Mouse (Mus musculus) ZHBTc4 (cell line): ENCODE measurements at regions not wholly inside any gene's neighbourhood (a gene's known extent, or its start where the extent isn't known, plus 50 kb on each side); places are given as distances from the start of the nearest gene placed in this dataset.
A peak's percentile ranks its signal among the peaks of the same experiment; 100 is the strongest.

Experiments used
- DNase-seq: peaks from one replicate; pipeline ENCODE4 v3.0.0-alpha.2; 2011; ENCODE audit warnings: low read depth, low spot score

DNA sequence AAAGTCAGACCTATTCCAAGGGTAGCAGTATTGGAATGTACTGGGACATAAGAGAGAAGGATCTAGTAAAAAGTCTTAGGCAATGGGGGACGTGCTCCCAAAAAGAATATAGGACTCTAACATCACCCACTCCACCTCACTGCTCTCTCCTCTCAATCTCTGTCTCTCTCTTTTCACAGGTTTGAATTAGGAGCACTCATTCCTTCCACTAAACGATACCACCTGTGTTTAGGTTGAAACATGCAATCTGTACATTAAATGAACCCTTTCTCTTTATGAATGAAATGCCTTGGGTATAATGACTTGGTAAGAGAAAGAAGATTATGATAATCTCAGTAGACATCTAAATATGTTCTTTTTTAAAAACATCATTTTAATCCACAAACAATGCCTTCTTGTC lies 129.4 kb downstream of the Zpld1 start:
- no peak for DNase-seq

DNA sequence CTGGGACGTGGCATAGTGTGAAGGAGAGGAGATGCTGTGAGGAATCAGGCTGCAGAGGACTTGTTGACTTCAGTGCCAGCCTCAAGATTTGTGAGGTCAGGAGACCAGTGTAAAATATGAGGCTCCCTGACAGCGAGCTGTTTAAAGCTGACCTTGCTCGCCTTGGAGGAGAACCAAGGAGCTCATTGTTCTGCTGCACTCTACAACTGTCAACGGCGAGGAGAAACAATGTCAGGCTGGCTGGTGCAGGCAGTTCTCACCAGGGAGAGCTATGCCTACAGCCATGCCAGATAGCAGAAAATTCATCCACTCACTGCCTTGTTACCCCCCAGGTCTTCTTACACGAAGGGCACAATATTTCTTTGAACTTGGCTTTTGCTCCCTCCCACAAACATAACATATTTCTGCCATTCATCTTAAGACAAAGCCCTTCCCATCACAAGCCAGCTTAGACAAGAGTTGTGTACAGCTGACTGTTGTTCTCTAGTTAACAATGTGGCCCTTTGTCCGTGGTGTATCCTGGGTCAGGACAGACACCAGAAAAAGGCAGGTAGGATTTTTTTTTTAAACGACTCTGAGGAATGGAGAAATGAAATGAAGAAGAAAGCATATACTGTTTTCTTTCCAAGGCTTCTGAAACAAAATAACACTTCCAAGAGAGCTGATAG lies 131.5 kb downstream of the Zpld1 start:
- no peak for DNase-seq

- DNase-seq, result no peak
These were observed 134.9 kb downstream of the Zpld1 start for GRCm38 (mm10) chr16:55162926-55163325.

DNA sequence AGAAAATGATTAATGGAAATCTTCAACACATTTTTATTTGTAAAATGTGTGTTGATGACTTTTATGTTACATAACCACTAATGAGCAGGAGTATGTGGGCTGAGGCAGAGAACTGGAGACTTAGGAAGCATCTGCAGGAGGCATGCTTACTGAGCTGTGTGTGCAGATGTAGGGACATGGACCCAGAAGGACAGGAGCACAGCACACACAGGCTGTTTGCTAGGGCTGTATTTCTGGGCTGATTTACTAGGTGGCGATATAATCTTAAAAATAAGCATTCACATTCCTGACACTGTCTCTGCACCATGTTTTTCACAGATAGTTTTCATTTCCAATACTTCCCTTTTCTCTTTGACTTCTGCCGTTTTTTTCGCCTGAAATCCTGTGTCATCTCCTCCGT lies 146.1 kb downstream of the Zpld1 start:
- no peak for DNase-seq

GRCm38 (mm10) chr16:55142431-55143173 lies 155.2 kb downstream of the Zpld1 start:
- DNase-seq, result no peak

DNA sequence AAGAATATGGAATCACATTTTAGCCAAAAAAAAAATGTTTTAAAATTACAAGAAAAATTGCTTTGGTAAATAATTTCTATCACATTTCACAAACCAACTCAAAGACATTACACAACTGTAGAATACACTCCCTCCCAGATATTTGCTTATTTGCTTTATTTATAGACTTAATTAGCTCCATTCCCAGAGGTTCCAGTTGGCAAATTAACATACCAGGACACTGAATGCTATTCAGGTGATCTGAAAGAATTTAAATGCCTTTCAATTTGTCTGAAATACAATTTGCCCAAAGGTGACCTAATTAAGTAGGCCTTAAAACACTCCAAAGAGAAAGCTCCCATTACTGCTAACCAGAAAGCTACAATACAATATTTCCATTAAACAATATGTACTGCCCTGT lies 162.8 kb downstream of the Zpld1 start:
- DNase-seq, result no peak

GRCm38 (mm10) chr16:55097651-55098050 lies 200.1 kb downstream of the Zpld1 start:
- no peak for DNase-seq

DNA sequence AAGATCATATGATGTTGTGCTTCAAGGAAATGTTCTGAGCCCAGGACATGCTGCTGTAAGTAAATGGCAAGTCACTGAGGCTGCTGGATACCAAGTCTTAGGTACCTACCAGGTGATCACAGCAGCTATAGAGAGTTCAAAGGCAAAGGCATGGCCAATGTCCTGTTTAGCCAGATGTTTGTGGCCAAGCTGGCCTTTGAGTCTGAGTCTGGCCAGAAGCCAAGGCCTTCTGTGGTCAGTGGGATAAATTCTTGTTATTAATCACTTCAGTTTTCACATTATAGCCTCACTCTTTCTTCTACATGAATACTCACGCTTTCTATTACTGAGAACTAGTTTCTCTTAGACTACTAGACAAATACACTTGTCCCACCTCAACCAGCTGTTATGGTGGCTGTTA lies 210.3 kb downstream of the Zpld1 start:
- no peak for DNase-seq

DNA sequence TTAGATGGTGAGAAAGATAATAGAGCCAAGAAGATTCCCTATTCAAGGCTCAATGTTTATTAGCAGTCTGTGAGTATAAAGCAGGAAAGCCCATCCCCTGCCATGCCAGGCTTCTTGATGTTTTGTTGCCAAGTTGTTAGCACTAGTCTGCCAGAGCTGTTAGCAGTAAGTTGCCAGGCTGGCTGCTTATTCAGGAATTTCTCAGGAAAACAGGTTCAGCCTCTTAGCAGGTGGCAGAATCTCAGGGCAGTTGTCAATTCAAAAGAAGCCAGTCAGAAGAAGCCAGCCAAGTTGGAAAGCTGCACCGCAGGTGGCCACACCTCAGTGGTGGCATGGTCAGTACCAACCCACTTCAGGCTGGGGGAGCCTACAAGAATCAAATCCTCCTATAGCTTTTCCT lies 221.6 kb downstream of the Zpld1 start:
- DNase-seq, result no peak

DNA sequence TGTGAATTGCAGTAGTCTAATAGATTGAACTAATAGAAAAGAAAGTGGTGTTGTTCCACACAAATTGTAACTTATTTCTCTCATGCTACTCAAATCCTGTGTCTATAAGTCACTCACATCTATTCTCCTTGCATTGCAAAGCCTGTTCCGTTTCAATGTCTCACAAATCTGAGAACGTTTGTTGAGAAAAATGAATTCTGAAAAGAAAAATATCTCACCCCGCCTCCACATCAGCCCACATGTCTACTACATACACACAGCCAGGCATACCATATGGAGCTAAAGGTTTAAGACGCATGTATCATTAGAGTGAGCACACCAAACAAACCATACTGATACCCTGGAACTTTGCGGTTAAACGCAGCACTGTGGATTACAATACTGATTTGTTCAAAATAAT lies 258.0 kb downstream of the Zpld1 start:
- no peak for DNase-seq

GRCm38 (mm10) chr16:55001661-55002289 lies 296.0 kb downstream of the Zpld1 start:
- no peak for DNase-seq

DNA sequence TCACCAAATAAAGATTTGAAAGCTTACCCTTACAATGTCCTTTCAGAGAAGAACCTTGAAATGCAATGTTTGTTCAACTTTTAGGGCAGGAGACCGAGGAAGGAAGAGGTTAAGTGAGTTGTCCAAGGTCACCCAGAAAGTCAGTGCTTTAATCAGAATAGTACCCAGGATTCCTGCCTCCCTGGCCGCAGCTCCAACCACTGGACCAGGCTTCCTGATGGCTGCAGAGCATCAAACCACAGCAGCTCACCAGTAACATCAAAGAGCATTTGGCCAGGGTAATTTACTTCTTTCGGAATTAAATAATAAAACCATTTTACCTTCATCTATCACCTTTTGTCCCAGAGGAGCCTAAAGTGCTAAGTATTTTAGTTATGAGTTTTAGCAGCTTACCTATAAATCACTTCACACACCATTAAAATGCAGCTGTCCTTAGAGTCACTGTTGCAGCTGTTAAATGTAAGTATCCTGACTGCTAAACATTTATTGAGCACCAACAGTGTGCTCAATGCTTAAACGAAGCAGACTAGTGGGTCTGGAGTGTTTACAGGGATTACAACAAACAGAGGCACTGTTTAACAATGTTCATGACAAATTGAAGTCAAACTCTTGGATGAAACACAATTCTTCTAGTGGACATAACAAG lies 306.1 kb downstream of the Zpld1 start:
- DNase-seq, result no peak

GRCm38 (mm10) chr16:54983759-54984218 lies 314.0 kb downstream of the Zpld1 start:
- DNase-seq, result peak; percentile 49

- no peak for DNase-seq
These were observed 327.4 kb downstream of the Zpld1 start for GRCm38 (mm10) chr16:54970356-54970755.

DNA sequence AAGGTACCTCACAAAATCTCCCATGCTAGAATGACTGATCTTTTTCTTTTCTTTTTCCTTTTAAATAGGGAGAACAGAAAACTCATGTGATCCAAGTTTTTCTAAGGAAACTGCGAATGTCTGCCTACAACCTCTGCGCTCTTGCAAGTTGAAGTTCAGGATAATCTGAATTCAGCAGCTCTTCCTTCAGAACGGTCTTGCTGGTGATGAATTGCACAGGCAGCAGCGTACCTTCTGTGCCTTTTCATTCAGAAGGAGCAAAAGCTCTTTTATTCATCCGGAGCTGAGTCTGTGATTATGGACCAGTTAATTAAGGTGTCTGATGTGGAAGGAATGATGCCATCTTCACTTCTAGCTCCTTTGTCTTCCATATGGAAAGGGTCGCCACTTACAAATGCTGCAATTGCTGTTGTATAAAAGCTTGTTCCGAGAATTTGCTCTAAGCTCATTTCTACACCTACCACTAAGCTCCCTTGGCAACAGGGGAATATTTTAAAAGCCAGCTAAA lies 353.9 kb downstream of the Zpld1 start:
- DNase-seq, result no peak

- DNase-seq, result no peak
These were observed 369.5 kb downstream of the Zpld1 start for GRCm38 (mm10) chr16:54928259-54928658.

DNA sequence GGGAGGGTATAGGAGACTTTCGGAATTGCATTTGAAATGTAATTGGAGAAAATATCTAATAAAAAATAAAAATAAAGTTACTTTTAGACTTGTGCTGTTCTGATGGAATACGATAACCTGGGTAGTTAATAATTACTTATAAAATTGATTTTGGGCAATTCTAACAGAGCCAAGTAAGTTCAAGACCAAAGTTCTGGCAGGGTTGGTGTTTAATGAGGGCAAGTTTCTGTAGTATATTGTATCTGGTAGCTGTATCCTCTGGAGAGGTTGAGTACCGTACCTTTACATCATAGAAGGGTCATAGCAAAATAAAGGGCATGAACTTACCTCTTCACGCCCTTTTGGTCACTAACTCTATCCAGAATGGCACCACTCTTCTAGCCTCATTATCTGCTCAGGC lies 394.9 kb downstream of the Zpld1 start:
- no peak for DNase-seq

- no peak for DNase-seq
These were observed 396.3 kb downstream of the Zpld1 start for GRCm38 (mm10) chr16:54901461-54901860.

- no peak for DNase-seq
These were observed 403.1 kb downstream of the Zpld1 start for GRCm38 (mm10) chr16:54894661-54895060.

DNA sequence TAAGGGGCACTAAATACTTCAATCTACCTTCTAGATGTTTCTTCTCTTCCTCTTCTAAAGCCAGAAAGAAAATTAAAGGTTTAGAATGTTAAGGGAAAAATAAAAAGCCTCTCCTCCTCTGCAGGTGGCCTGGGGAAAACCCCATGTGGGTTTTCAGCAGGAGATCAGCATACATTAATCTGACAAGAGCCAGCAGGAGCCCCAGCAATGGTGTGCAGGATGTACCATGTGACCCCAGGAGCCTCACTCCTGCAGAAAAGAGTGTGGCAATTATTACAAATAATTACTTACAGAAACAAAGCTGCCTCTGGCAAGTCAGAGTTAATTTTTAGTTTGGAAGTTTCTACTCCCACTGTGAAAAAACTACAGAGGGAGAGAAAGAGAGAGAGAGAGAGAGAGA lies 440.4 kb downstream of the Zpld1 start:
- no peak for DNase-seq

- peak; percentile 21 for DNase-seq
These were observed 454.8 kb downstream of the Zpld1 start for GRCm38 (mm10) chr16:54842996-54843395.
